Mouse (Mus musculus): ENCODE measurements around the gene Olfr105-ps. TPM values are rescaled to one million over a fixed set of nuclear protein-coding genes. Genes with fewer than 3 reads are reported as not detected.

Olfr105-ps gene
- polyA plus RNA-seq (2012; rRNA removed), result not detected in 2 replicates

GRCm38 (mm10) chr17:37378733-37379132 lies at the start of gene Olfr105-ps:
Gene Olfr105-ps (plus strand): TSS chr17:37379033.

GRCm38 (mm10) chr17:37339598-37339997 lies 39.2 kb upstream of the Olfr105-ps start, which contains the start of gene Olfr103:
Gene Olfr103 (minus strand): TSS chr17:37339698.

GRCm38 (mm10) chr17:37359282-37359681 lies 19.6 kb upstream of the Olfr105-ps start, which contains the start of gene Olfr104-ps:
Gene Olfr104-ps (plus strand): TSS chr17:37359582.

GRCm38 (mm10) chr17:37390093-37390492 lies 11.3 kb downstream of the Olfr105-ps start, which contains the start of gene Olfr106-ps:
Gene Olfr106-ps (plus strand): TSS chr17:37390393.

GRCm38 (mm10) chr17:37398926-37399325 lies 20.1 kb downstream of the Olfr105-ps start, which contains the start of gene Olfr107:
Gene Olfr107 (plus strand): TSS chr17:37399226.

Other genes starting within 250 kb of the Olfr105-ps start
- not detected in 2 replicates for gene Olfr93, start 217.5 kb upstream of the Olfr105-ps start, polyA plus RNA-seq (2012; rRNA removed)
- not detected in 2 replicates for gene Ubd, start 185.1 kb upstream of the Olfr105-ps start, polyA plus RNA-seq (2012; rRNA removed)
- not detected in 2 replicates for gene Olfr94, start 178.0 kb upstream of the Olfr105-ps start, polyA plus RNA-seq (2012; rRNA removed)
- gene Olfr95, start 165.9 kb upstream of the Olfr105-ps start, polyA plus RNA-seq (2012; rRNA removed), result not detected in 2 replicates
- gene Olfr96, start 158.9 kb upstream of the Olfr105-ps start, polyA plus RNA-seq (2012; rRNA removed), result not detected in 2 replicates
- not detected in 2 replicates for gene Olfr97, start 141.7 kb upstream of the Olfr105-ps start, polyA plus RNA-seq (2012; rRNA removed)
- gene Olfr98, start 115.3 kb upstream of the Olfr105-ps start, polyA plus RNA-seq (2012; rRNA removed), result not detected in 2 replicates
- 11.7 and 12.1 TPM in 2 replicates for gene H2-M3, start 108.8 kb upstream of the Olfr105-ps start, polyA plus RNA-seq (2012; rRNA removed)
- not detected in 2 replicates for gene Olfr99, start 95.6 kb upstream of the Olfr105-ps start, polyA plus RNA-seq (2012; rRNA removed)
- not detected in 2 replicates for gene Olfr101, start 74.7 kb upstream of the Olfr105-ps start, polyA plus RNA-seq (2012; rRNA removed)
- gene Olfr102, start 62.0 kb upstream of the Olfr105-ps start, polyA plus RNA-seq (2012; rRNA removed), result not detected in 2 replicates
- gene Olfr103, start 39.3 kb upstream of the Olfr105-ps start, polyA plus RNA-seq (2012; rRNA removed), result not detected in 2 replicates
- not detected in 2 replicates for gene Olfr104-ps, start 19.5 kb upstream of the Olfr105-ps start, polyA plus RNA-seq (2012; rRNA removed)
- not detected in 2 replicates for gene Olfr106-ps, start 11.4 kb downstream of the Olfr105-ps start, polyA plus RNA-seq (2012; rRNA removed)
- not detected in 2 replicates for gene Olfr107, start 20.2 kb downstream of the Olfr105-ps start, polyA plus RNA-seq (2012; rRNA removed)
- gene Olfr108, start 66.4 kb downstream of the Olfr105-ps start, polyA plus RNA-seq (2012; rRNA removed), result not detected in 2 replicates
- not detected in 2 replicates for gene Olfr109, start 79.9 kb downstream of the Olfr105-ps start, polyA plus RNA-seq (2012; rRNA removed)
- gene H2-M2, start 104.5 kb downstream of the Olfr105-ps start, polyA plus RNA-seq (2012; rRNA removed), result 0.14 and 0.19 TPM in 2 replicates
- not detected in 2 replicates for gene Olfr110, start 113.4 kb downstream of the Olfr105-ps start, polyA plus RNA-seq (2012; rRNA removed)
- gene Olfr111, start 129.0 kb downstream of the Olfr105-ps start, polyA plus RNA-seq (2012; rRNA removed), result not detected in 2 replicates
- gene Olfr112, start 190.4 kb downstream of the Olfr105-ps start, polyA plus RNA-seq (2012; rRNA removed), result not detected in 2 replicates
- gene Olfr113, start 198.6 kb downstream of the Olfr105-ps start, polyA plus RNA-seq (2012; rRNA removed), result not detected in 2 replicates
- not detected in 2 replicates for gene Olfr114, start 213.7 kb downstream of the Olfr105-ps start, polyA plus RNA-seq (2012; rRNA removed)
- not detected in 2 replicates for gene Olfr115, start 248.1 kb downstream of the Olfr105-ps start, polyA plus RNA-seq (2012; rRNA removed)
- not detected in 2 replicates for gene Olfr116, start 248.2 kb downstream of the Olfr105-ps start, polyA plus RNA-seq (2012; rRNA removed)

Data from ovary, adult 2 months (tissue).